Mouse (Mus musculus) MEL (cell line): Measurements from ENCODE around the gene Sult1c1. TPM values are rescaled to one million over a fixed set of nuclear protein-coding genes. Genes with fewer than 3 reads are reported as not detected.
A peak's percentile ranks its signal among the peaks of the same experiment; 100 is the strongest.

ENCODE experiments used
- DNase-seq: peaks from one replicate; pipeline ENCODE4 v3.0.0; 2011; ENCODE audit warnings: low read depth, low spot score
- H3K27ac ChIP-seq: 2 replicates; pipeline ENCODE4 v1.5.1; 2012; ENCODE audit warnings: low read depth, mild to moderate bottlenecking, control low read depth, low read length, moderate library complexity; ENCODE audit not compliant: control insufficient read depth
- H3K27me3 ChIP-seq, 2 experiments: fragments of 150-350 bp in 1 of 2; sonication (generic) in 1 of 2; 2 replicates each; pipeline ENCODE4 v1.6.1; 2012; ENCODE audit warnings: low read length in 2 of 2, mild to moderate bottlenecking in 2 of 2, improper control_type of control experiment in 1 of 2, moderate library complexity in 1 of 2; ENCODE audit not compliant: insufficient read depth in 2 of 2, control insufficient read depth in 1 of 2
- H3K36me3 ChIP-seq, 2 experiments: 2 replicates each; pipeline ENCODE4 v1.6.1; 2012 to 2014; ENCODE audit warnings: low read length in 2 of 2, improper control_type of control experiment in 1 of 2, inconsistent platforms in 1 of 2, mild to moderate bottlenecking in 1 of 2; ENCODE audit not compliant: insufficient read depth in 2 of 2, control insufficient read depth in 1 of 2
- H3K4me1 ChIP-seq, 2 experiments: fragments of 150-350 bp in 1 of 2; sonication (generic) in 1 of 2; 2 replicates each; pipeline ENCODE4 v1.6.1; 2012; ENCODE audit warnings: low read length in 2 of 2, improper control_type of control experiment in 1 of 2, mild to moderate bottlenecking in 1 of 2; ENCODE audit not compliant: insufficient read depth in 2 of 2, control insufficient read depth in 1 of 2
- H3K4me3 ChIP-seq, 2 experiments: fragments of 150-350 bp in 1 of 2; sonication (generic) in 1 of 2; 2 replicates each; pipeline ENCODE4 v1.5.1; 2012; ENCODE audit warnings: low read depth in 2 of 2, low read length in 2 of 2, mild to moderate bottlenecking in 2 of 2, moderate library complexity in 2 of 2, control low read depth in 1 of 2, improper control_type of control experiment in 1 of 2; ENCODE audit not compliant: control insufficient read depth in 1 of 2, insufficient read depth in 1 of 2
- H3K79me2 ChIP-seq: 2 replicates; pipeline ENCODE4 v1.6.1; 2012; ENCODE audit warnings: mild to moderate bottlenecking, low read length, moderate library complexity; ENCODE audit not compliant: control insufficient read depth, poor library complexity, insufficient read depth
- H3K9ac ChIP-seq: 2 replicates; pipeline ENCODE4 v1.6.1; 2012; ENCODE audit warnings: low read depth, mild to moderate bottlenecking, control low read depth, low read length, moderate library complexity; ENCODE audit not compliant: control insufficient read depth, poor library complexity, severe bottlenecking
- H3K9me3 ChIP-seq: fragments of 150-350 bp; sonication (generic); replicated peaks from 2 replicates; pipeline ENCODE4 v1.6.1; 2012; ENCODE audit warnings: mild to moderate bottlenecking, low read length, improper control_type of control experiment, moderate library complexity; ENCODE audit not compliant: insufficient read depth
- CHD1 ChIP-seq: IDR thresholded peaks from 2 replicates; pipeline ENCODE4 v1.6.1; 2012; ENCODE audit warnings: low read depth, mild to moderate bottlenecking, inconsistent platforms, low read length, improper control_type of control experiment
- CHD2 ChIP-seq: IDR thresholded peaks from 2 replicates; pipeline ENCODE4 v1.6.1; 2011; ENCODE audit warnings: low read length, improper control_type of control experiment
- CTCF ChIP-seq, 3 experiments: IDR thresholded peaks in 2 of 3; conservative IDR thresholded peaks in 1 of 3; 2 replicates each; pipeline ENCODE4 v1.5.1; 2011 to 2012; ENCODE audit warnings: low read length in 3 of 3, low read depth in 2 of 3, mild to moderate bottlenecking in 2 of 3, improper control_type of control experiment in 1 of 3, inconsistent platforms in 1 of 3, mixed read lengths in 1 of 3, moderate library complexity in 1 of 3; ENCODE audit not compliant: control insufficient read depth in 1 of 3, insufficient read depth in 1 of 3, poor library complexity in 1 of 3, severe bottlenecking in 1 of 3
- E2F4 ChIP-seq: IDR thresholded peaks from 2 replicates; pipeline ENCODE4 v1.6.1; 2011; ENCODE audit warnings: low read depth, low read length, improper control_type of control experiment, borderline replicate concordance
- EP300 ChIP-seq, 2 experiments: IDR thresholded peaks; 2 replicates each; pipeline ENCODE4 v1.6.1; 2011; ENCODE audit warnings: improper control_type of control experiment in 2 of 2, low read length in 2 of 2, low read depth in 1 of 2, mild to moderate bottlenecking in 1 of 2
- GABPA ChIP-seq: IDR thresholded peaks from 2 replicates; pipeline ENCODE4 v1.6.1; 2012; ENCODE audit warnings: low read depth, mild to moderate bottlenecking, inconsistent platforms, low read length, improper control_type of control experiment, moderate library complexity
- GATA1 ChIP-seq: IDR thresholded peaks from 2 replicates; pipeline ENCODE4 v1.6.1; 2011; ENCODE audit warnings: low read depth, low read length, improper control_type of control experiment
- HCFC1 ChIP-seq: IDR thresholded peaks from 2 replicates; pipeline ENCODE4 v1.6.1; 2012; ENCODE audit warnings: low read depth, mild to moderate bottlenecking, inconsistent platforms, low read length, improper control_type of control experiment, moderate library complexity
- MAFK ChIP-seq: IDR thresholded peaks from 2 replicates; pipeline ENCODE4 v1.6.1; 2011; ENCODE audit warnings: low read depth, mild to moderate bottlenecking, low read length, improper control_type of control experiment, borderline replicate concordance
- MAZ ChIP-seq: IDR thresholded peaks from 2 replicates; pipeline ENCODE4 v1.6.1; 2012; ENCODE audit warnings: low read depth, mild to moderate bottlenecking, inconsistent platforms, low read length, improper control_type of control experiment
- MEF2A ChIP-seq: IDR thresholded peaks from 2 replicates; pipeline ENCODE4 v1.6.1; 2014; ENCODE audit warnings: low read depth, mild to moderate bottlenecking, inconsistent platforms, low read length, improper control_type of control experiment; ENCODE audit not compliant: poor library complexity, insufficient replicate concordance, severe bottlenecking; ENCODE audit errors: extremely low read depth
- MXI1 ChIP-seq: IDR thresholded peaks from 2 replicates; pipeline ENCODE4 v1.6.1; 2011; ENCODE audit warnings: mild to moderate bottlenecking, low read depth, low read length, improper control_type of control experiment
- NELFE ChIP-seq: IDR thresholded peaks from 2 replicates; pipeline ENCODE4 v1.6.1; 2011; ENCODE audit warnings: low read depth, low read length, improper control_type of control experiment
- POLR2AphosphoS2 ChIP-seq: IDR thresholded peaks from 2 replicates; pipeline ENCODE4 v1.6.1; 2011; ENCODE audit warnings: low read length, improper control_type of control experiment
- POLR2AphosphoS5 ChIP-seq: IDR thresholded peaks from 2 replicates; pipeline ENCODE4 v1.6.1; 2012; ENCODE audit warnings: low read depth, borderline replicate concordance, mild to moderate bottlenecking, inconsistent platforms, low read length, moderate library complexity, mixed read lengths
- RAD21 ChIP-seq: IDR thresholded peaks from 2 replicates; pipeline ENCODE4 v1.6.1; 2011; ENCODE audit warnings: mild to moderate bottlenecking, low read depth, low read length, improper control_type of control experiment
- RCOR1 ChIP-seq: IDR thresholded peaks from 2 replicates; pipeline ENCODE4 v1.6.1; 2012; ENCODE audit warnings: low read depth, mild to moderate bottlenecking, inconsistent platforms, low read length, improper control_type of control experiment
- SMC3 ChIP-seq: IDR thresholded peaks from 2 replicates; pipeline ENCODE4 v1.6.1; 2011; ENCODE audit warnings: low read depth, low read length, improper control_type of control experiment
- TAL1 ChIP-seq: IDR thresholded peaks from 2 replicates; pipeline ENCODE4 v1.6.1; 2012; ENCODE audit warnings: mild to moderate bottlenecking, inconsistent platforms, low read length, moderate library complexity, mixed read lengths
- TBP ChIP-seq: IDR thresholded peaks from 2 replicates; pipeline ENCODE4 v1.8.0; 2011; ENCODE audit warnings: low read depth, low read length, improper control_type of control experiment
- UBTF ChIP-seq: IDR thresholded peaks from 2 replicates; pipeline ENCODE4 v1.6.1; 2012; ENCODE audit warnings: low read depth, mild to moderate bottlenecking, inconsistent platforms, low read length, improper control_type of control experiment, moderate library complexity, borderline replicate concordance; ENCODE audit not compliant: insufficient read depth
- USF2 ChIP-seq, 2 experiments: IDR thresholded peaks; 2 replicates each; pipeline ENCODE4 v1.6.1; 2011 to 2012; ENCODE audit warnings: improper control_type of control experiment in 2 of 2, low read length in 2 of 2, borderline replicate concordance in 1 of 2, inconsistent platforms in 1 of 2, low read depth in 1 of 2, mild to moderate bottlenecking in 1 of 2; ENCODE audit not compliant: insufficient read depth in 1 of 2
- ZC3H11A ChIP-seq: IDR thresholded peaks from 2 replicates; pipeline ENCODE4 v1.6.1; 2012; ENCODE audit warnings: low read depth, mild to moderate bottlenecking, inconsistent platforms, low read length, improper control_type of control experiment
- ZMIZ1 ChIP-seq: IDR thresholded peaks from 2 replicates; pipeline ENCODE4 v1.6.1; 2012; ENCODE audit warnings: low read depth, mild to moderate bottlenecking, inconsistent platforms, low read length, improper control_type of control experiment, moderate library complexity
- ZNF384 ChIP-seq: IDR thresholded peaks from 2 replicates; pipeline ENCODE4 v1.6.1; 2012; ENCODE audit warnings: low read depth, mild to moderate bottlenecking, inconsistent platforms, low read length, improper control_type of control experiment
- polyA plus RNA-seq, 2 experiments: library from polyadenylated mRNA; stranded (reverse) in 1 of 2; unstranded in 1 of 2; fragments of >175 nt in 1 of 2; fragments of >200 nt in 1 of 2; gene quantifications; 2 replicates each; pipeline versions ENCODE4 v1.2.1 to v1.2.4; 2012; ENCODE audit warnings: low replicate concordance in 2 of 2, low read depth in 1 of 2; ENCODE audit not compliant: insufficient read length in 2 of 2, insufficient read depth in 1 of 2, missing spikeins in 1 of 2
- total RNA-seq: library from RNA; depleted of rRNA; stranded (reverse); fragments of 300-350 nt; gene quantifications from 2 replicates; pipeline ENCODE4 v1.2.3, GENCODE M21; 2012; rRNA removed

Sult1c1 gene
- total RNA-seq (not detected in 2 replicates), polyA plus RNA-seq (not detected)

GRCm38 (mm10) chr17:53990574-53990973 is at the start of gene Sult1c1:
Gene Sult1c1, minus strand, starts transcription at chr17:53990674.
- Histone ChIP-seq H3K27ac (no peak within 1 kb of the TSS), H3K79me2 (no peaks in the 10 kb centered on the region), H3K27me3 (no peaks in the 10 kb centered on the region), H3K4me3 (no peak within 1 kb of the TSS), H3K36me3 (no peaks in the 10 kb centered on the region), H3K9me3 (no peaks in the 10 kb centered on the region), H3K9ac (no peak within 1 kb of the TSS), H3K4me1 (no peaks in the 10 kb centered on the region)
- no peak for TF ChIP-seq EP300 (IDR thresholded peaks at IDR 0.05; ENCODE audit: low read depth in 1 of 2, low read length in 2 of 2)
- TF ChIP-seq RAD21: no peak
- no peak for TF ChIP-seq SMC3
- TF ChIP-seq ZNF384: no peak
- TF ChIP-seq E2F4: no peak
- no peak for TF ChIP-seq HCFC1
- no peak for TF ChIP-seq GATA1
- TF ChIP-seq POLR2AphosphoS2: no peak
- no peak for TF ChIP-seq GABPA
- TF ChIP-seq UBTF: no peak
- DNase-seq: no peak

GRCm38 (mm10) chr17:54014204-54014603 is 23.7 kb upstream of the Sult1c1 start:
- Histone ChIP-seq H3K27ac (no peak overlapping the region), H3K9ac (no peak overlapping the region), H3K79me2 (no peaks in the 10 kb centered on the region), H3K9me3 (no peaks in the 10 kb centered on the region), H3K27me3 (no peaks in the 10 kb centered on the region), H3K4me3 (no peak overlapping the region), H3K36me3 (no peaks in the 10 kb centered on the region), H3K4me1 (no peaks in the 10 kb centered on the region)
- TF ChIP-seq CHD1 (no peak), SMC3 (peak; percentile 51), RAD21 (peak; percentile 44), TBP (no peak), ZMIZ1 (no peak), CHD2 (no peak), GABPA (no peak), POLR2AphosphoS5 (no peak), NELFE (no peak), MEF2A (no peak), USF2 (IDR thresholded peaks at IDR 0.05; ENCODE audit: borderline replicate concordance in 1 of 2, insufficient read depth in 1 of 2, low read depth in 1 of 2, low read length in 2 of 2) (no peak), MAFK (no peak), ZC3H11A (no peak), CTCF (IDR thresholded peaks at IDR 0.05 in 2 of 3, conservative IDR thresholded peaks at IDR 0.05 in 1 of 3; ENCODE audit: control insufficient read depth in 1 of 3, insufficient read depth in 1 of 3, low read depth in 2 of 3, low read length in 3 of 3, poor library complexity in 1 of 3, severe bottlenecking in 1 of 3) (peak in 2 of 3 experiments; percentile 17 to 40; a peak in 3 of 6 replicates), MXI1 (no peak), TAL1 (no peak), MAZ (no peak), UBTF (no peak), RCOR1 (no peak)
- DNase-seq: peak; percentile 4
